Mouse (Mus musculus) thymus, postnatal 10 days (tissue): ENCODE measurements at regions not wholly inside any gene's neighbourhood (a gene's known extent, or its start where the extent isn't known, plus 50 kb on each side); places are given as distances from the start of the nearest gene placed in this dataset.

Experiments used
- DNase-seq, 2 experiments: peaks; one replicate each; pipeline ENCODE4 v3.0.0; 2021; ENCODE audit warnings: low spot score in 2 of 2

GRCm38 (mm10) chr11:43370025-43370424, 56.0 kb downstream of the Pttg1 start:
- no peak for DNase-seq

- no peak for DNase-seq
Observed at GRCm38 (mm10) chr11:43368346-43368745, 57.7 kb downstream of the Pttg1 start.

- no peak for DNase-seq
Observed at GRCm38 (mm10) chr11:43361858-43362257, 64.2 kb downstream of the Pttg1 start.

GRCm38 (mm10) chr11:43358390-43359291, 67.4 kb downstream of the Pttg1 start:
- DNase-seq = peak; percentile 26 to 28

GRCm38 (mm10) chr11:43353602-43354001, 72.4 kb downstream of the Pttg1 start:
- DNase-seq = no peak

GRCm38 (mm10) chr11:43353030-43353429, 73.0 kb downstream of the Pttg1 start:
- DNase-seq = no peak

GRCm38 (mm10) chr11:43351818-43352217, 74.2 kb downstream of the Pttg1 start:
- DNase-seq = no peak

- no peak for DNase-seq
Observed at GRCm38 (mm10) chr11:43351348-43351747, 74.7 kb downstream of the Pttg1 start.

- no peak for DNase-seq
Observed at GRCm38 (mm10) chr11:43350242-43350641, 75.8 kb downstream of the Pttg1 start.

- no peak for DNase-seq
Observed at GRCm38 (mm10) chr11:43349564-43349963, 76.5 kb downstream of the Pttg1 start.

GRCm38 (mm10) chr11:43348571-43348970, 77.5 kb downstream of the Pttg1 start:
- peak; percentile 44 to 72 for DNase-seq

- no peak for DNase-seq
Observed at GRCm38 (mm10) chr11:43346489-43346888, 79.6 kb downstream of the Pttg1 start.

- DNase-seq = no peak
Observed at GRCm38 (mm10) chr11:43344767-43345561, 81.1 kb downstream of the Pttg1 start.

GRCm38 (mm10) chr11:43343574-43343973, 82.5 kb downstream of the Pttg1 start:
- DNase-seq = no peak

- DNase-seq = no peak
Observed at GRCm38 (mm10) chr11:43338377-43338993, 87.6 kb downstream of the Pttg1 start.

GRCm38 (mm10) chr11:43335668-43336265, 90.3 kb downstream of the Pttg1 start:
- DNase-seq = no peak

GRCm38 (mm10) chr11:43333547-43333946, 92.5 kb downstream of the Pttg1 start:
- no peak for DNase-seq

- DNase-seq = no peak
Observed at GRCm38 (mm10) chr11:43313996-43314395, 112.1 kb downstream of the Pttg1 start.
